ENCODE assay signal across 8 mouse cellular contexts in genomic region chr11:54256624-54257376, GRCm38 (mm10). TPM values are rescaled to one million over a fixed set of nuclear protein-coding genes. Genes with fewer than 3 reads are reported as not detected.
DNase-seq lines count a peak whose midpoint lies in the region; ATAC-seq and TF ChIP-seq lines count a peak whose summit lies in the region.

No protein-coding gene starts in this region.

- H3K27me3 ChIP-seq in embryonic facial prominence, embryonic 14.5 days (replicated peaks; ENCODE audit: control insufficient read depth, insufficient read depth, low read length), result no peaks in the 10 kb centered on the region
- no peaks in the 10 kb centered on the region for H3K27me3 ChIP-seq in hindbrain, embryonic 10.5 days (ENCODE audit: insufficient read depth, poor library complexity, severe bottlenecking)

- H3K4me2 ChIP-seq in embryonic facial prominence, embryonic 14.5 days (ENCODE audit: low read depth, low read length), result no peak overlapping the region

- H3K36me3 ChIP-seq in ES-E14 (ENCODE audit: control insufficient read depth, insufficient read depth, low read length, poor library complexity, severe bottlenecking), result no peaks in the 10 kb centered on the region
- H3K36me3 ChIP-seq in embryonic facial prominence, embryonic 14.5 days (ENCODE audit: control insufficient read depth, insufficient read depth, low read length), result no peaks in the 10 kb centered on the region
- no peaks in the 10 kb centered on the region for H3K36me3 ChIP-seq in hindbrain, embryonic 10.5 days

- peaks cover 0 to 5% of the 10 kb centered on the region in 2 experiments; a peak in 1 of 4 replicates for H3K4me1 ChIP-seq in ES-E14 (ENCODE audit: control insufficient read depth in 2 of 2, insufficient read depth in 2 of 2, low read length in 2 of 2, poor library complexity in 1 of 2)
- no peaks in the 10 kb centered on the region for H3K4me1 ChIP-seq in embryonic facial prominence, embryonic 14.5 days (ENCODE audit: control insufficient read depth, insufficient read depth, low read length)
- H3K4me1 ChIP-seq in hindbrain, embryonic 10.5 days (replicated peaks), result peaks cover 11% of the 10 kb centered on the region

- in situ Hi-C loops in ES-E14 (cut with MboI; ENCODE audit: low sequenced_read_pairs in 2 of 2, unreplicated experiment in 2 of 2), result no loop called here

- ATAC-seq in embryonic facial prominence, embryonic 14.5 days (ENCODE audit: low read depth), result 0 out of 2 replicates have a peak, but pooled peaks have one; percentile 53
- no peak for ATAC-seq in erythroid progenitor cell, adult 5-6 weeks (replicated peaks; ENCODE audit: low FRiP score, poor library complexity, severe bottlenecking)

- H3K27ac ChIP-seq in ES-E14 (ENCODE audit: insufficient read depth, low read depth, low read length, poor library complexity, severe bottlenecking), result no peak overlapping the region
- H3K27ac ChIP-seq in embryonic facial prominence, embryonic 14.5 days (replicated peaks; ENCODE audit: low read depth, low read length), result no peak overlapping the region
- H3K27ac ChIP-seq in hindbrain, embryonic 10.5 days, result peak overlapping the region; percentile 62; the same call in 1 of the 2 replicates

- peak; percentile 51 for DNase-seq in ES-E14 (ENCODE audit: low read depth, low spot score)
- DNase-seq in adrenal gland, postnatal 36 days, result peak; percentile 84 to 87
- DNase-seq in embryonic facial prominence, embryonic 14.5 days (ENCODE audit: low spot score), result peak; percentile 84
- DNase-seq in hindbrain, embryonic 10.5 days (ENCODE audit: low spot score), result peak; percentile 81
- DNase-seq in layer of hippocampus, postnatal 25 days (ENCODE audit: extremely low spot score in 1 of 2, low spot score in 1 of 2), result peak; percentile 23 to 61
- DNase-seq in lung, postnatal 4 days, result peak; percentile 67 to 83
- peak; percentile 19 for DNase-seq in right cerebral cortex, postnatal 25 days

- H3K4me3 ChIP-seq in ES-E14 (ENCODE audit: insufficient read depth in 1 of 2, low read depth in 1 of 2, low read length in 2 of 2, poor library complexity in 1 of 2, severe bottlenecking in 1 of 2), result no peak overlapping the region
- H3K4me3 ChIP-seq in embryonic facial prominence, embryonic 14.5 days (ENCODE audit: low read depth, low read length), result no peak overlapping the region
- no peak overlapping the region for H3K4me3 ChIP-seq in hindbrain, embryonic 10.5 days

- WGBS in embryonic facial prominence, embryonic 14.5 days, result 60% methylated on average over 3 of the region's 3 CpGs
- WGBS in hindbrain, embryonic 10.5 days, result 47% methylated on average over 3 of the region's 3 CpGs

- H3K9me3 ChIP-seq in ES-E14 (ENCODE audit: control insufficient read depth, insufficient read depth, low read depth, low read length), result no peaks in the 10 kb centered on the region
- 0 out of 2 replicates have a peak, but pooled peaks cover 5% of the 10 kb centered on the region for H3K9me3 ChIP-seq in embryonic facial prominence, embryonic 14.5 days (ENCODE audit: control insufficient read depth, low read length)
- no peaks in the 10 kb centered on the region for H3K9me3 ChIP-seq in hindbrain, embryonic 10.5 days

- H3K9ac ChIP-seq in ES-E14 (ENCODE audit: insufficient read depth, low read depth, low read length, poor library complexity, severe bottlenecking), result no peak overlapping the region
- no peak overlapping the region for H3K9ac ChIP-seq in embryonic facial prominence, embryonic 14.5 days (ENCODE audit: low read depth, low read length)

TF ChIP-seq in ES-E14, 5 proteins besides CTCF, POLR2A, EP300 and RAD21:
- TF ChIP-seq HCFC1 (IDR thresholded peaks at IDR 0.05; ENCODE audit: borderline replicate concordance, insufficient read depth, low read length) (no peak), ZNF384 (IDR thresholded peaks at IDR 0.05; ENCODE audit: low read depth, low read length) (no peak), MAFK (IDR thresholded peaks at IDR 0.05; ENCODE audit: insufficient read depth, low read depth, low read length) (no peak), ZC3H11A (IDR thresholded peaks at IDR 0.05; ENCODE audit: borderline replicate concordance, low read depth, low read length) (peak; percentile 79)

RNA-seq across cellular contexts. Expression of gene Csf2, which starts 7.3 kb away (rescaled TPM):
- total RNA-seq in ES-E14 (2012; rRNA removed), result not detected in 2 replicates
- total RNA-seq in adrenal gland, postnatal 36 days (2021), result not detected
- polyA plus RNA-seq in embryonic facial prominence, embryonic 14.5 days (2014; fragmentation: Nextera tagmentation; extraction: Ambion mirVana), result not detected in 2 replicates
- not detected in 2 replicates for polyA plus RNA-seq in hindbrain, embryonic 10.5 days (2016; fragmentation: Nextera tagmentation; extraction: Ambion mirVana)
- total RNA-seq in layer of hippocampus, postnatal 25 days (2021), result not detected
- total RNA-seq in erythroid progenitor cell, adult 5-6 weeks (2015; ENCODE audit: low replicate concordance), result not detected in 2 replicates
- total RNA-seq in erythroid progenitor cell, adult 5-6 weeks (2017; ENCODE audit: low replicate concordance), result not detected in 2 replicates

RNA-seq across cellular contexts. Expression of gene Il3, which starts 10.3 kb away (rescaled TPM):
- total RNA-seq in ES-E14 (2012; rRNA removed), result not detected in 2 replicates
- total RNA-seq in adrenal gland, postnatal 36 days (2021), result not detected
- polyA plus RNA-seq in embryonic facial prominence, embryonic 14.5 days (2014; fragmentation: Nextera tagmentation; extraction: Ambion mirVana), result not detected in 2 replicates
- polyA plus RNA-seq in hindbrain, embryonic 10.5 days (2016; fragmentation: Nextera tagmentation; extraction: Ambion mirVana), result not detected in 2 replicates
- total RNA-seq in layer of hippocampus, postnatal 25 days (2021), result not detected
- total RNA-seq in erythroid progenitor cell, adult 5-6 weeks (2015; ENCODE audit: low replicate concordance), result not detected in 2 replicates
- not detected in 2 replicates for total RNA-seq in erythroid progenitor cell, adult 5-6 weeks (2017; ENCODE audit: low replicate concordance)

RNA-seq across cellular contexts. Expression of gene Acsl6, which starts 46.8 kb away (rescaled TPM):
- 3.7 and 5.3 TPM in 2 replicates for total RNA-seq in ES-E14 (2012; rRNA removed)
- 1 to 10 TPM; 2.7 to 3.1 TPM for total RNA-seq in adrenal gland, postnatal 36 days (2021)
- 2.3 and 3.2 TPM in 2 replicates for polyA plus RNA-seq in embryonic facial prominence, embryonic 14.5 days (2014; fragmentation: Nextera tagmentation; extraction: Ambion mirVana)
- 12.4 and 18.2 TPM in 2 replicates for polyA plus RNA-seq in hindbrain, embryonic 10.5 days (2016; fragmentation: Nextera tagmentation; extraction: Ambion mirVana)
- total RNA-seq in layer of hippocampus, postnatal 25 days (2021), result 100 to 1,000 TPM; 183 to 192 TPM
- 0.42 and 2.2 TPM in 2 replicates for total RNA-seq in erythroid progenitor cell, adult 5-6 weeks (2015; ENCODE audit: low replicate concordance)
- total RNA-seq in erythroid progenitor cell, adult 5-6 weeks (2017; ENCODE audit: low replicate concordance), result 0.77 TPM in 1 of 2 replicates, not detected in the other

Comparison
In these comparisons a context has a peak if more than half of its experiments do, and no peak if none do; other contexts are left out.
1. DNase-seq: peak in every context shown above with its lines; median percentile 86 in adrenal gland, postnatal 36 days; 84 in embryonic facial prominence, embryonic 14.5 days; 81 in hindbrain, embryonic 10.5 days; 75 in lung, postnatal 4 days; 51 in ES-E14; 42 in layer of hippocampus, postnatal 25 days; 19 in right cerebral cortex, postnatal 25 days.
2. RNA of gene Acsl6, which starts 46.8 kb away (total RNA-seq): 183 to 192 TPM in layer of hippocampus, postnatal 25 days; 3.7 to 5.3 TPM in ES-E14, 2.7 to 3.1 TPM in adrenal gland, postnatal 36 days and 0.42 to 2.2 TPM in erythroid progenitor cell, adult 5-6 weeks; every median in the first group is over 10 times any median in the second.